14 mouse cellular contexts compared by ENCODE assay signal in the genomic region with DNA sequence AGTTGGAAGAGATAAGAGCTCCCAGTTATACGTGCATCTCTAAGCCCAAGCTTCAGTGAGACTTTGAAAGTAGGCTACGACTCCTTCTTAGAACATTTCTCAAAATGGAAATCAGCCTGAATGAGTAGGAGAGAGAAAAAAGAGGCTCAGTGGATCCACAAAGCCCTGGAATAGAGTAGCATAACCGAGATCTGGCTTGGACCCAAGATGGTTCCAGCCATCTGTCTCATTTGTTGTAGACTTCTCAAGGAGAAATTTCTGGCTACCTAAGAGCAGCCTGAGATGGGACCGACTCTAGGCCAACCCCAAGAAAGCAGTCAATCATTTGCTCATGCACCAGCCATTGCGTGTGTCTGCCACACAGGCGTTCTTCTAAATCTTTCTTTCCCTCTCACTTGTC.
DNase-seq lines count a peak whose midpoint lies in the region; ATAC-seq and TF ChIP-seq lines count a peak whose summit lies in the region.
"Had no signal": no experiment of that assay in that cellular context is flagged by ENCODE, and none has a peak within 500 bp of the region (broad histone marks: within the 10 kb centered on the region; RNA-seq: fewer than 3 reads in every experiment).

No protein-coding gene starts in this region.

- WGBS in hindbrain, embryonic 16.5 days: 49% methylated on average over 6 of the region's 6 CpGs

- no peak overlapping the region for H3K4me3 ChIP-seq in layer of hippocampus, adult 2 months
- no peak overlapping the region for H3K4me3 ChIP-seq in hindbrain, embryonic 16.5 days (ENCODE audit: low read length)
- H3K4me3 ChIP-seq: embryonic facial prominence, embryonic 15.5 days; liver, embryonic 13.5 days; neural tube, embryonic 12.5 days had no signal

- H3K36me3 ChIP-seq in hindbrain, embryonic 16.5 days (ENCODE audit: control insufficient read depth, insufficient read depth, low read length): no peaks in the 10 kb centered on the region
- H3K36me3 ChIP-seq: embryonic facial prominence, embryonic 15.5 days; liver, embryonic 13.5 days; neural tube, embryonic 12.5 days had no signal

- peak in 1 of 2 experiments; percentile 35 for DNase-seq in layer of hippocampus, adult 2 months (ENCODE audit: low spot score in 2 of 2)
- no peak for DNase-seq in layer of hippocampus, postnatal 36 days
- peak; percentile 56 to 63 for DNase-seq in cerebellum, postnatal 36 days
- peak; percentile 54 for DNase-seq in right cerebral cortex, postnatal 14 days
- no peak for DNase-seq in lung, postnatal 25 days (ENCODE audit: low spot score)
- DNase-seq in kidney, postnatal 10 days: no peak
- DNase-seq in adrenal gland, postnatal 36 days: no peak
- DNase-seq: heart, postnatal 36 days; kidney, postnatal 4 days; liver, embryonic 13.5 days; thymus, adult 18-20 months had no signal

- peaks cover 8% of the 10 kb centered on the region for H3K4me1 ChIP-seq in hindbrain, embryonic 16.5 days (ENCODE audit: control insufficient read depth, insufficient read depth, low read depth, low read length)
- H3K4me1 ChIP-seq: liver, embryonic 13.5 days had no signal

- no peak overlapping the region for H3K4me2 ChIP-seq in hindbrain, embryonic 16.5 days (ENCODE audit: low read length)
- H3K4me2 ChIP-seq: embryonic facial prominence, embryonic 15.5 days; liver, embryonic 13.5 days; neural tube, embryonic 12.5 days had no signal

- H3K9me3 ChIP-seq in hindbrain, embryonic 16.5 days (ENCODE audit: control insufficient read depth, low read length): no peaks in the 10 kb centered on the region
- H3K9me3 ChIP-seq: embryonic facial prominence, embryonic 15.5 days; liver, embryonic 13.5 days; neural tube, embryonic 12.5 days had no signal

- no peak for ATAC-seq in hindbrain, embryonic 16.5 days

- H3K27me3 ChIP-seq in hindbrain, embryonic 16.5 days (replicated peaks; ENCODE audit: control insufficient read depth, insufficient read depth, low read length): no peaks in the 10 kb centered on the region
- H3K27me3 ChIP-seq: embryonic facial prominence, embryonic 15.5 days; liver, embryonic 13.5 days; neural tube, embryonic 12.5 days had no signal

- H3K9ac ChIP-seq in hindbrain, embryonic 16.5 days (ENCODE audit: low read depth, low read length): no peak overlapping the region
- H3K9ac ChIP-seq: embryonic facial prominence, embryonic 15.5 days; liver, embryonic 13.5 days; neural tube, embryonic 12.5 days had no signal

- peak overlapping the region; percentile 43; the same call in 1 of the 2 replicates for H3K27ac ChIP-seq in layer of hippocampus, adult 2 months
- H3K27ac ChIP-seq in hindbrain, embryonic 16.5 days (ENCODE audit: low read depth, low read length): 0 out of 2 replicates have a peak overlapping the region, but pooled peaks have one; percentile 10
- H3K27ac ChIP-seq: embryonic facial prominence, embryonic 15.5 days; liver, embryonic 13.5 days; neural tube, embryonic 12.5 days had no signal

- TF ChIP-seq CTCF in layer of hippocampus, adult 2 months (conservative IDR thresholded peaks at IDR 0.05): no peak

Comparison
In these comparisons a context has a peak if more than half of its experiments do, and no peak if none do; other contexts are left out.
1. DNase-seq: peak in cerebellum, postnatal 36 days (2 of 2) and right cerebral cortex, postnatal 14 days (single experiment); none in layer of hippocampus, postnatal 36 days (0 of 2), lung, postnatal 25 days (single experiment), kidney, postnatal 10 days (single experiment) and adrenal gland, postnatal 36 days (0 of 2).